Mouse (Mus musculus) myocyte (in vitro differentiated cells): Measurements from ENCODE around the gene Samd8.

Experiments used
- POLR2A ChIP-seq: IDR thresholded peaks from one replicate; pipeline ENCODE4 v1.6.1; 2011; ENCODE audit warnings: low read depth, mild to moderate bottlenecking, control low read depth, moderate library complexity; ENCODE audit not compliant: insufficient read length
- POLR2AphosphoS2 ChIP-seq: IDR thresholded peaks from one replicate; pipeline ENCODE4 v1.6.1; 2011; ENCODE audit warnings: low read depth, control low read depth; ENCODE audit not compliant: insufficient read length

DNA sequence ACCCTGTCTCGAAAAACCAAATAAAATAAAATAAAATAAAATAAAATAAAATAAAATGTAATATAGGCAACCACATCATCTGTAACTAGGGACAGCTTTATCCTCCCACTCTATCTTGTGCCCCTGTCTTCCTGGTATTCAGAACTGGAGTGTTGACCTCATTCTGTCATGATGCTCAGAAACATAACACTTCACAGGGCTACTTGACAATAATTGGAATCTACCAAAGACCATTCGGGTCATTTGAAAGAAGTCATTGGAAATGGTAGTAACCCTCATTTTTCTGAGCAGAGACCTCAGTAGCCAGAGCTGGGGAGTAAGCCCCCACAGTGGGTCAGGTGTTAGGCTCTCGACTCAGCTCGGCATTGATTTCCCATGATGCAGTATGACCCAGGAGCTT lies 64.3 kb downstream of the Samd8 start:
- no peak for TF ChIP-seq POLR2AphosphoS2
- TF ChIP-seq POLR2A, result no peak
